Mouse (Mus musculus) CD4-positive, CD25-positive, alpha-beta regulatory T cell, adult 4 months (primary cell): ENCODE measurements around the gene Apip. TPM values are rescaled to one million over a fixed set of nuclear protein-coding genes. Genes with fewer than 3 reads are reported as not detected.

Experiments used
- ATAC-seq: one replicate; pipeline ENCODE4 v1.8.0; 2017
- polyA plus RNA-seq, 2 experiments: library from polyadenylated mRNA; unstranded; fragments of 100-300 nt; shearing (Covaris generic); gene quantifications; one replicate each; pipeline ENCODE4 v1.2.1; 2017

The Apip gene
- polyA plus RNA-seq, 2 experiments from 2014 or later, result 19.3 to 28.6 TPM

DNA sequence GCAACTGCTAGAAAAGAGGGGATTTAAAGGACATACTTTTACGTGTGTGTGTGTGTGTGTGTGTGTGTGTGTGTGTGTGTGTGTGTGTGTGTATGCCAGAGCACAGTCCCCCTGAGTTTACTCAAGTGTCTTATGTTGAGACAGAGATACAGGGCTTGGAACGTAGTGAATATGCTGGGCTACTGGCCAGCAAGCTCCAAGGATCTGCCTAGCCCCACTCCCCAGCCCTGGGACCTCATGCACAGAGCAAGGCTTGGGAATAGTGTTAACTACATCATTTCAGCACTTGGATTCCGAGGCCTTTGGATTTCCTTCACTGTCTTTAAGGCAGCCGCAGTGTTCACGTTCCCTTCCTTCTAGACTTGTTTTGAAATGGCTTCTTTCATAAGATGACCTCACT lies 29.1 kb downstream of the Apip start:
- no peak for ATAC-seq

DNA sequence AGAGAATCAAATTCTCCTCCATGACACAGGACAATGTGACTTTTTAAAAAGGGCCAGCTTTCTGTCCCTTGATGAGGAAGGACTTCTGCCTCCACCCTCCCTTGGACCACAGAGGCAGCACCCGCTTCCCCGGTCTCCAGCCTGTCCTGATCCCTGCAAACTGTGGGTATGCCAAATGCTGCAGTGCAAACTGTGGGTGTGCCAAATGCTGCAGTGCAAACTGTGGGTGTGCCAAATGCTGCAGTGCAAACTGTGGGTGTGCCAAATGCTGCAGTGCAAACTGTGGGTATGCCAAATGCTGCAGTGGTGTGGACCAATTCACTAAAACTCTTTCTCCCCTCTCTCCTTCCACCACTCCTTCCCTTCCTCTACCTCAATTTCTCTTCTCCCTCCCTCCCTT lies 32.7 kb downstream of the Apip start:
- no peak for ATAC-seq

DNA sequence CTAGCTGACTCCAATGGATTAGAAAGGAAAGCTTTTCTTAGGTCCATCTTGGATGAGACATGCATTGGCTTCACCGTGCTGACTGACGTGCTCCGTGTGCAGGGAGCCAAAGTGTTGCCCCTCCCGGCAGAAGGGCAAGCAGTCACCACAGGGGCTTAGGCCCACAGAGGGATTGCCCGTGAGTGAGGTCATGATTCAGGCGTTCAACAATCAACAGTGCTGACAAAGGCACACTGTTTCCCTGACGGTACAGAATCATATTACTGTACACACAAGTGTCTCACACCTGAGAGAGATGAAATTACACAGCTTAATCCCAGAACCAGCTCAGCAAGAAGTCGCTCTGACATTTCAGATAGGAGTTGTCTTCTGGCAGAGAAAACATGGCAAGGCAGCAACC lies 38.2 kb downstream of the Apip start:
- no peak for ATAC-seq

DNA sequence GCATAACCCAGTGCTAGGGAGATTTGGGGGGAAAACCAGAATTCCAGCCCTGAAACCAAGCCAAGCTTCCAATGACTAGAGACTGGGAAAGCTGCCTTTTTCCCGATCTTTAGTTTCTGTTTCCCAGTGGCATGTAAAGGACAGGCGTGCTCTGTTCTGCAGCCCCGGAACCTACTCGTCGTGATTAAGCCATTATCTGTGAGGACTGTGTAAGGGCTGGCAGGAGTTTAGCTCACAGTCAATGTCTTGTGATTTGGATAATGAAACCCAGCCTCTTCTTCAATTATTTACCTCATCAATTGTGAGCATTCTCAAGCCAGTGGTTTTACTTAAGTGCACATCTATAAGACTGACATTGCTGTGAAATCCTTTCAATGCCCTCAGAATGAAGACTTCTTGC lies 43.7 kb downstream of the Apip start:
- ATAC-seq, result no peak

DNA sequence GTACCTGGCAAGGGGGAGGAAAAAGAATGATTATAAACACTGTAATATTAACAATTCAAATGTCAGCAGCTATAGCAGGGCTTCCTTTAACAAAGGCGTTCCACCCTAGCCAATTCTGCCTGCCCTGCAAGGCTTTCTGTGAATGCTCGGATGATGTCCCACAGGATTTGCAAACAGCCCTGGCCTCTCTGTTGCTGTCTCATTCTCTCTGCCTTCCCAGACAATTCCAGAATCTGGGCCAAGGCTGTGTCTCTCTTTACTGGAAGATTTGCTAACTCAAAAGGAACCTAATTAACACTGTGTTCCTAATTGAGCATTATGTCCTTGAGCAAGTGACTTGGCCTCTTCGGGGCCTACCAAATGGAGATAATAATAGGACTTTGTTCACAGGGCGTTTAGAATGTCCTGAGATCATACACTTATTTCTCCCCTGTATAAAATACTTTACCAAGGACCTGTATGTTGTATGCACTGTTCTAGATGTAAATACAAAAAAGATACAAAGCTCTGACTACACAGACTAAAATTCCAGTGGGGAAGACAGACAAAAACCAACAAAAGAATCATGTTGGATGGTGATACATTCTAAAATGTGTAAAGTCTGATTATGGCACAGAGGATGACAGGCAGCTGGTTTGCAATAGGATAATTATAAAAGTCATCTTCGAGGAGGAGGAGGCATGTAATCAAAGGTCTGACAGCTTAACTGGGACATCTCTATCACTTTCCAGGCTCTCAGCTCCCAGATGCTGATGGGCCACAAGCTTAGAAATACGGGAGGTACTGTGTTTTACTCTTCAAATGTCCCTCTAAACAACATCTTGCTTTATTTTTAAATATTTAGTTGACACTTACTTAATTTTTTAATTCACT lies 45.1 kb downstream of the Apip start:
- ATAC-seq, result no peak

DNA sequence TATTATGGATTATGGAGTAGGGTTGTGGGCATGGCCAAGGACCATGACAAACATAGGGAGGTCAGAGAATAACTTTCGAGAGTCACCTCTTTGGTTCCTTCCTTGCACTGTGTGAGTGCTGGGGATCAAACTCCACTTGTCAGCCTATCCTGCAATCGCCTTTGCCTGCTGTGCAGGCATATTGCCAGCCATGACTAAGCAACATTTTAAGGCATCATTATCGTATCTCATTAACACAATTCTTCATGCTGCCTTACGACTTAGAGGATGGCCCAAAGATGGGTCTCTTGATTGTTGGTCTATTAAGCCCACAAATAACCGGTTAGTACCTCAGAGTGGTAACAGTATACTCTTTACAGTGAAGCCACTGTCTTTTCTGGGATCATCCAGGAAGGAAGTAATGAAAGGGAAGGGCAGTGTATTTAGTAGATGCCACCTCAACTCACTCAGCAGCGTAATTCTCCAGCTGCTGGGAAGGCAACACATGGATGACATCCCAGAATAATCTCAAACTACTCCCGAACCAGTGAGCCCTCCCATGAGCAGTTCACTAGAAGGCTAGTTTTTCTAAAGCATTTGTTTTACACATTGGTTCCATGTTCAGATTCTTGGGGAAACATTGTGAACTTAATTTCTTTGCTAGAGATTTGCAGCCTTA lies 45.9 kb downstream of the Apip start:
- no peak for ATAC-seq

DNA sequence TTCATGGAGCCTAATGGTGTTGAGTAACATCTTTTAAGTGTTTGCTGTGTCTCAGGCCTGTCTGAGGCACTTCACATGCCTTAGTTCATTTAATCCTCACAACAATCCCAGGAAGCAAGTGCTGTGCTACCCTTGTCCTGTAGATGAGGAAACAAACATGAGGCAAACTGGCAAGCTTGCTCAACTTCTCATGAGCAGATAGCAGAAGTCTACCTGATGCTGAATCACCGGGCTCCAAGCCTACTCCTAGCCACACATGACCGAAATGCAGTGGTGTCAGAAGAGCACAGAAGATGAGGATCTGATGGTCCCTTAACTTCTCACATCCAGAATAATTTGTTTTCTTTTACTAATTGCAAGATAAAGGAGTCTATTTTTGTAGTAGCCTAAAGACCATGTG lies 56.2 kb downstream of the Apip start:
- no peak for ATAC-seq

DNA sequence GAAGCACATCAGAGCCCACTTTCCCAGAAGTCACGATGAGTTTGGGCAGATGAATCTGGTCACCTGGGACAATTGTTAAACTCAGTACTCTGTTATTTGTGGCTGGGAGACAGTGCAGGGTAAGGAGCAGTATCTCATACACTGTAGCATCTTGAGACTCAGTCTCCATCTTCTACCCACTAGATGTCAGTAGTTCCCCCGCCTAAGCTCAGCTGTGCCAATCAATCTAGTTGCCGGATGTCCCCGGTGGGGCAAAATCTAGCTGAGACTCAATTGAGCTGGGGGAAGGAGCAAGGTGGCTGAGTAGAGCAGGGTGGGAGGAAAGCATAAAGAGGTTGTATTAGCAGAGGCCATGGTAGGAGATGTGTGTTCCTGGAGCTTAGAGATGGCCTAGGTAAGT lies 57.7 kb downstream of the Apip start:
- no peak for ATAC-seq

DNA sequence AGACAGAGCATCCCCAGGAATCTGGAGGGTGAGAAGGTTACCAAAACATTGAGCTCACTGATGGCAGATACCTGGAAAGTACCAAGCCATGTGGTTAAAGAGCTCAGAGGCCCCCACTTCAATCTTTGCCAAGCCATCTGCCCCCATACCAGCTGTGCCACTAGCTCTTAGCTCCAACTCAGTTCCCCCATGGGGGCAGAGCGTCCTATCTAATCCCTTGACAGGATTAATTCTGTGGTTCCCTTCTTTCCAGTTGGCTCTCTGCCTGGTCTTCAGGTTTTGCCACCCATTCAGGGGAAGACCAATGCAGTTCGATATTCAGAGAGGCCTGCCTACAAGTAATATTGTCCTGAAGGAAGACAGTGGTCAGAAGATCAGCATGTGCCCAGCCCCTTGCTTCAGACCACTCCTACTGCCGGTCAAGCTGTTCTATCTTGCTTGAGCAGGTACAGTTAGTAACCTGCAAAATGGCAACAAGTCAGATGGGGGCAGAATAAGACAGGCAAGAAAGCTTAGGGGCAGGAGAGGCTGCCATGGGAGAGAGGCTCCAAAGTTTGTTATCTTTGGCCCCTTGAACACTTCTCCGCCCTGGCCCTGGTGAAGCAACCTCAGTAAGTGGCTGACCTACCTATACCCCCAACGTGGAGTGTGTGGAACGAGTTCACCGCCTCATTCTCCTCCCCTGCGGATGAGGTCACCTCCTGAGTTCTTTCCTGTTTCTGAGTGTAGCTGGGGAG lies 65.2 kb downstream of the Apip start:
- no peak for ATAC-seq

Other genes starting within 250 kb of the Apip start
- gene Cd44, start 172.0 kb upstream of the Apip start, polyA plus RNA-seq, result 10 to 100 TPM; 77.5 to 92.7 TPM
- gene Pdhx, start 162 bp upstream of the Apip start, polyA plus RNA-seq, result 10 to 100 TPM; 17.0 to 24.1 TPM
- under 1 TPM; 0.20 to 0.80 TPM for gene Ehf, start 229.6 kb downstream of the Apip start, polyA plus RNA-seq